Mouse (Mus musculus): ENCODE results near the gene Gpr18. TPM values are rescaled to one million over a fixed set of nuclear protein-coding genes. Genes with fewer than 3 reads are reported as not detected.

The Gpr18 gene
- polyA plus RNA-seq, 1 experiment from 2014 or later = 0.19 TPM

GRCm38 (mm10) chr14:121928375-121929137 is 13.0 kb upstream of the Gpr18 start:
- no peaks in the 10 kb centered on the region for H3K27me3 ChIP-seq (ENCODE audit: low read depth, poor library complexity, severe bottlenecking)
- 73% methylated on average over 8 of the region's 8 CpGs for WGBS

GRCm38 (mm10) chr14:121927451-121927850 is 11.9 kb upstream of the Gpr18 start:
- 95% methylated on average over 8 of the region's 8 CpGs for WGBS
- Histone ChIP-seq H3K36me3 (no peaks in the 10 kb centered on the region), H3K27me3 (ENCODE audit: low read depth, poor library complexity, severe bottlenecking) (no peaks in the 10 kb centered on the region), H3K4me3 (no peak overlapping the region), H3K27ac (no peak overlapping the region), H3K9me3 (replicated peaks) (no peaks in the 10 kb centered on the region), H3K4me1 (no peaks in the 10 kb centered on the region)
- DNase-seq (ENCODE audit: low spot score) = no peak

More at GRCm38 (mm10) chr14:121928375-121929137, 13.0 kb upstream of the Gpr18 start:
- no peak for DNase-seq (ENCODE audit: low spot score)
- Histone ChIP-seq H3K4me3 (no peak overlapping the region), H3K27ac (no peak overlapping the region), H3K9me3 (replicated peaks) (no peaks in the 10 kb centered on the region), H3K36me3 (peaks cover 2% of the 10 kb centered on the region; the same call in 1 of the 2 replicates), H3K4me1 (no peaks in the 10 kb centered on the region)

GRCm38 (mm10) chr14:121926901-121927300 is 11.3 kb upstream of the Gpr18 start:
- no peak for DNase-seq (ENCODE audit: low spot score)
- H3K4me1 ChIP-seq = no peaks in the 10 kb centered on the region
- no peaks in the 10 kb centered on the region for H3K9me3 ChIP-seq (replicated peaks)
- H3K27me3 ChIP-seq (ENCODE audit: low read depth, poor library complexity, severe bottlenecking) = no peaks in the 10 kb centered on the region
- 88% methylated on average over 6 of the region's 6 CpGs for WGBS
- H3K27ac ChIP-seq = no peak overlapping the region
- H3K36me3 ChIP-seq = no peaks in the 10 kb centered on the region
- H3K4me3 ChIP-seq = no peak overlapping the region

GRCm38 (mm10) chr14:121924876-121925275 is 9.3 kb upstream of the Gpr18 start:
- no peak overlapping the region for H3K4me3 ChIP-seq
- H3K9me3 ChIP-seq (replicated peaks) = no peaks in the 10 kb centered on the region
- DNase-seq (ENCODE audit: low spot score) = peak; percentile 24
- H3K27ac ChIP-seq = no peak overlapping the region
- H3K4me1 ChIP-seq = no peaks in the 10 kb centered on the region
- no peaks in the 10 kb centered on the region for H3K27me3 ChIP-seq (ENCODE audit: low read depth, poor library complexity, severe bottlenecking)
- whole genome bisulfite sequencing = 90% methylated on average over 6 of the region's 6 CpGs
- H3K36me3 ChIP-seq = peaks cover 9% of the 10 kb centered on the region

- WGBS = 92% methylated on average over 4 of the region's 4 CpGs
- Histone ChIP-seq H3K36me3 (peaks cover 10% of the 10 kb centered on the region), H3K4me3 (no peak overlapping the region), H3K4me1 (no peaks in the 10 kb centered on the region), H3K27me3 (ENCODE audit: low read depth, poor library complexity, severe bottlenecking) (no peaks in the 10 kb centered on the region), H3K27ac (no peak overlapping the region), H3K9me3 (replicated peaks) (no peaks in the 10 kb centered on the region)
- peak; percentile 4 for DNase-seq (ENCODE audit: low spot score)
Measured at GRCm38 (mm10) chr14:121922731-121923130, 7.2 kb upstream of the Gpr18 start.

- peak; percentile 27 for DNase-seq (ENCODE audit: low spot score)
- H3K4me3 ChIP-seq = no peak overlapping the region
- WGBS = 95% methylated on average over 4 of the region's 4 CpGs
- H3K9me3 ChIP-seq (replicated peaks) = no peaks in the 10 kb centered on the region
- no peaks in the 10 kb centered on the region for H3K27me3 ChIP-seq (ENCODE audit: low read depth, poor library complexity, severe bottlenecking)
- peaks cover 17% of the 10 kb centered on the region for H3K36me3 ChIP-seq
- no peaks in the 10 kb centered on the region for H3K4me1 ChIP-seq
- H3K27ac ChIP-seq = no peak overlapping the region
Measured at GRCm38 (mm10) chr14:121922016-121922415, 6.4 kb upstream of the Gpr18 start.

GRCm38 (mm10) chr14:121920511-121921124 is 5.0 kb upstream of the Gpr18 start:
- 89% methylated on average over 12 of the region's 12 CpGs for WGBS
- H3K27me3 ChIP-seq (ENCODE audit: low read depth, poor library complexity, severe bottlenecking) = no peaks in the 10 kb centered on the region
- no peaks in the 10 kb centered on the region for H3K9me3 ChIP-seq (replicated peaks)
- H3K36me3 ChIP-seq = peaks cover 28% of the 10 kb centered on the region
- H3K4me1 ChIP-seq = no peaks in the 10 kb centered on the region
- H3K4me3 ChIP-seq = no peak overlapping the region
- no peak for DNase-seq (ENCODE audit: low spot score)
- no peak overlapping the region for H3K27ac ChIP-seq

GRCm38 (mm10) chr14:121919752-121920151 is 4.2 kb upstream of the Gpr18 start:
- no peak for DNase-seq (ENCODE audit: low spot score)
- 38% methylated on average over 3 of the region's 3 CpGs for WGBS
- H3K9me3 ChIP-seq (replicated peaks) = no peaks in the 10 kb centered on the region

GRCm38 (mm10) chr14:121918266-121918665 is 2.7 kb upstream of the Gpr18 start:
- WGBS = 89% methylated on average over 3 of the region's 3 CpGs
- H3K27ac ChIP-seq = no peak overlapping the region
- no peaks in the 10 kb centered on the region for H3K4me1 ChIP-seq
- DNase-seq (ENCODE audit: low spot score) = peak; percentile 20
- H3K9me3 ChIP-seq (replicated peaks) = no peaks in the 10 kb centered on the region
- no peaks in the 10 kb centered on the region for H3K27me3 ChIP-seq (ENCODE audit: low read depth, poor library complexity, severe bottlenecking)
- peaks cover 31% of the 10 kb centered on the region for H3K36me3 ChIP-seq
- H3K4me3 ChIP-seq = no peak overlapping the region

More at GRCm38 (mm10) chr14:121919752-121920151, 4.2 kb upstream of the Gpr18 start:
- no peak overlapping the region for H3K4me3 ChIP-seq
- H3K27me3 ChIP-seq (ENCODE audit: low read depth, poor library complexity, severe bottlenecking) = no peaks in the 10 kb centered on the region
- peaks cover 28% of the 10 kb centered on the region for H3K36me3 ChIP-seq
- H3K27ac ChIP-seq = no peak overlapping the region
- H3K4me1 ChIP-seq = no peaks in the 10 kb centered on the region

GRCm38 (mm10) chr14:121916311-121917094 is 922 bp upstream of the Gpr18 start:
- 88% methylated on average over 6 of the region's 6 CpGs for WGBS
- H3K27ac ChIP-seq = no peak overlapping the region
- no peaks in the 10 kb centered on the region for H3K9me3 ChIP-seq (replicated peaks)
- H3K4me3 ChIP-seq = no peak overlapping the region
- no peak for DNase-seq (ENCODE audit: low spot score)
- H3K27me3 ChIP-seq (ENCODE audit: low read depth, poor library complexity, severe bottlenecking) = no peaks in the 10 kb centered on the region
- H3K36me3 ChIP-seq = peaks cover 48% of the 10 kb centered on the region
- H3K4me1 ChIP-seq = no peaks in the 10 kb centered on the region

- Histone ChIP-seq H3K9me3 (replicated peaks) (no peaks in the 10 kb centered on the region), H3K4me1 (no peaks in the 10 kb centered on the region), H3K27ac (no peak overlapping the region), H3K4me3 (no peak overlapping the region), H3K36me3 (peaks cover 52% of the 10 kb centered on the region), H3K27me3 (ENCODE audit: low read depth, poor library complexity, severe bottlenecking) (no peaks in the 10 kb centered on the region)
- no peak for DNase-seq (ENCODE audit: low spot score)
- 93% methylated on average over 5 of the region's 5 CpGs for WGBS
Measured at GRCm38 (mm10) chr14:121915143-121915542, 438 bp downstream of the Gpr18 start.

GRCm38 (mm10) chr14:121912501-121912900 is 3.1 kb downstream of the Gpr18 start:
- Histone ChIP-seq H3K4me3 (no peak overlapping the region), H3K27me3 (ENCODE audit: low read depth, poor library complexity, severe bottlenecking) (no peaks in the 10 kb centered on the region), H3K36me3 (peaks cover 71% of the 10 kb centered on the region), H3K4me1 (no peaks in the 10 kb centered on the region), H3K9me3 (replicated peaks) (no peaks in the 10 kb centered on the region), H3K27ac (no peak overlapping the region)
- WGBS = 96% methylated on average over 7 of the region's 7 CpGs
- DNase-seq (ENCODE audit: low spot score) = no peak

GRCm38 (mm10) chr14:121909868-121910267 is 5.7 kb downstream of the Gpr18 start:
- H3K4me3 ChIP-seq = no peak overlapping the region
- H3K27me3 ChIP-seq (ENCODE audit: low read depth, poor library complexity, severe bottlenecking) = no peaks in the 10 kb centered on the region
- H3K4me1 ChIP-seq = peaks cover under 1% of the 10 kb centered on the region; the same call in 1 of the 2 replicates
- no peak overlapping the region for H3K27ac ChIP-seq
- no peak for DNase-seq (ENCODE audit: low spot score)
- H3K36me3 ChIP-seq = peaks cover 69% of the 10 kb centered on the region
- no peaks in the 10 kb centered on the region for H3K9me3 ChIP-seq (replicated peaks)
- WGBS = 91% methylated on average over 6 of the region's 6 CpGs

Data from limb, embryonic 10.5 days (tissue).